Mouse (Mus musculus) limb, embryonic 11.5 days (tissue): ENCODE results near the gene Ltbp1. TPM values are rescaled to one million over a fixed set of nuclear protein-coding genes. Genes with fewer than 3 reads are reported as not detected.

ENCODE experiments used
- ATAC-seq: fragments of 200-750 bp; cut with Nextera tagmentation; 2 replicates; pipeline ENCODE4 v1.8.0; 2017; ENCODE audit warnings: low read depth; ENCODE audit not compliant: insufficient number of reproducible peaks, low FRiP score, low TSS enrichment
- DNase-seq: peaks from one replicate; pipeline ENCODE4 v3.0.0-alpha.2; 2015; ENCODE audit warnings: low spot score
- H3K27ac ChIP-seq: fragments of 300-500 bp; sonication (generic); replicated peaks from 2 replicates; pipeline ENCODE4 v1.5.1; 2014; ENCODE audit warnings: low read depth, mild to moderate bottlenecking, low read length
- H3K27me3 ChIP-seq: fragments of 300-500 bp; sonication (generic); 2 replicates; pipeline ENCODE4 v1.6.1; 2014; ENCODE audit warnings: mild to moderate bottlenecking, low read length, mixed read lengths; ENCODE audit not compliant: control insufficient read depth, insufficient read depth
- H3K36me3 ChIP-seq: fragments of 300-500 bp; sonication (generic); 2 replicates; pipeline ENCODE4 v1.6.1; 2014; ENCODE audit warnings: mild to moderate bottlenecking, low read length, moderate library complexity, mixed read lengths; ENCODE audit not compliant: control insufficient read depth, insufficient read depth
- H3K4me1 ChIP-seq: fragments of 300-500 bp; sonication (generic); 2 replicates; pipeline ENCODE4 v1.6.1; 2014; ENCODE audit warnings: low read length, mixed read lengths; ENCODE audit not compliant: control insufficient read depth, insufficient read depth
- H3K4me2 ChIP-seq: fragments of 300-500 bp; sonication (generic); 2 replicates; pipeline ENCODE4 v1.6.1; 2014; ENCODE audit warnings: low read depth, mild to moderate bottlenecking, moderate library complexity; ENCODE audit not compliant: severe bottlenecking
- H3K4me3 ChIP-seq: fragments of 300-500 bp; sonication (generic); 2 replicates; pipeline ENCODE4 v1.5.1; 2014; ENCODE audit warnings: low read depth, low read length
- H3K9ac ChIP-seq: fragments of 300-500 bp; sonication (generic); 2 replicates; pipeline ENCODE4 v1.6.1; 2014; ENCODE audit warnings: mild to moderate bottlenecking, low read length
- H3K9me3 ChIP-seq: fragments of 300-500 bp; sonication (generic); 2 replicates; pipeline ENCODE4 v1.6.1; 2016; ENCODE audit warnings: low read length; ENCODE audit not compliant: control insufficient read depth
- WGBS: fragments of 180-500 bp; shearing (Covaris S2); extraction: QIAGEN DNeasy Blood & Tissue Kit; methylation state at CpG from one replicate; pipeline ENCODE4 v1.1.7; 2014; 5-methylcytosine and 5-hydroxymethylcytosine counted together
- polyA plus RNA-seq: library from polyadenylated mRNA; unstranded; fragments of >200 nt; fragmentation: Nextera tagmentation; extraction: Ambion mirVana; gene quantifications from 2 replicates; pipeline ENCODE4 v1.2.1, GENCODE M21; 2014

Gene Ltbp1
- polyA plus RNA-seq, 1 experiment from 2014 or later: 29.8 TPM

DNA sequence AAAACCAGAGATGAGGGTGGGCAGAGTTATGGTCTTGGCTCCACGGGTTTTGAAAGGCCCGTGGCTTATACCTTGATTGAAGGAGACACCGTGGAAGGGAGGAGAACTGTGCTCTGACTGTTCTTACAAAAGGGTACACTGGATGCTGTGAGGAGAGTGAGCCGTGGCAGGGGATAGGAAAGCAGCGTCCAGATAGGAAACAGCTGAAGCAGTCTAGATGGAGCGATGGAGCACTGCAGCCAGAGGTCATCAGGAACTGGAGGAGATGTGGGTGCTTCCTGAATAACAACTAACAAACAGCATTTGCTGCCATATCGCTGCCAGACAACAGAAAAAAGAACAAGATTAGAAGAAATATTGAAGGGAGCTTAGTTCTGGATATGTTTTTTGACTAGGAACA lies 166.3 kb downstream of the Ltbp1 start:
- Histone ChIP-seq H3K4me1 (no peaks in the 10 kb centered on the region), H3K9ac (no peak overlapping the region), H3K36me3 (no peaks in the 10 kb centered on the region), H3K27me3 (no peaks in the 10 kb centered on the region), H3K4me3 (no peak overlapping the region), H3K9me3 (no peaks in the 10 kb centered on the region), H3K4me2 (no peak overlapping the region), H3K27ac (no peak overlapping the region)
- DNase-seq: no peak
- no peak for ATAC-seq
- 89% methylated on average over 7 of the region's 7 CpGs for WGBS

DNA sequence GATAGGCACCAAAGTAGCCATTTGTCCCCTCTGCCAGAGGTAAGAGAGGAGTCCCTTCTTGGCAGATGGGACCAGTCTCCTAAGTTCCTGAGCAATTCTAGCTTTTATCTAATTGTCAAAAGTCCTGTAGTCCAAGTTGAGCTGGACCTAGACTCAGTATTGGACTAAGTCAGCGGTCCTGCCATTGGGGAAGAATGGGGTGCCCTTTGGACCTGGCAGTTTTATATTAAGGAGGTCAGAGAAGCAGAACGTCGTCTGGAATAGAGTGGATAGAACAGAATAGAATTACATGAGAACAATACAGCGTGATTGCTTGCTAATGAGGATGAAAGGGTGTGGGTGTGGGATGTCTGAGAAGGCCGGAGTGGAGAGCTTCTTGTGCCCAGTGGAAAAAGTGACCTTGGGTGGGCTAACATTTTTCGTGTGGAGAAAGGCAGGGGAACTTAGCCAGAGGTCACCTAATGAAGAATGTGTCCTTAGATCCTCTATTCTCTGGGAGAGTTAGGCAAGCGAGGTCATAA lies 167.4 kb downstream of the Ltbp1 start:
- Histone ChIP-seq H3K9me3 (no peaks in the 10 kb centered on the region), H3K4me2 (no peak overlapping the region), H3K4me1 (peaks cover 1% of the 10 kb centered on the region; the same call in 1 of the 2 replicates), H3K4me3 (no peak overlapping the region), H3K27me3 (no peaks in the 10 kb centered on the region), H3K27ac (no peak overlapping the region), H3K36me3 (no peaks in the 10 kb centered on the region), H3K9ac (no peak overlapping the region)
- WGBS: 88% methylated on average over 7 of the region's 7 CpGs
- no peak for ATAC-seq
- no peak for DNase-seq

DNA sequence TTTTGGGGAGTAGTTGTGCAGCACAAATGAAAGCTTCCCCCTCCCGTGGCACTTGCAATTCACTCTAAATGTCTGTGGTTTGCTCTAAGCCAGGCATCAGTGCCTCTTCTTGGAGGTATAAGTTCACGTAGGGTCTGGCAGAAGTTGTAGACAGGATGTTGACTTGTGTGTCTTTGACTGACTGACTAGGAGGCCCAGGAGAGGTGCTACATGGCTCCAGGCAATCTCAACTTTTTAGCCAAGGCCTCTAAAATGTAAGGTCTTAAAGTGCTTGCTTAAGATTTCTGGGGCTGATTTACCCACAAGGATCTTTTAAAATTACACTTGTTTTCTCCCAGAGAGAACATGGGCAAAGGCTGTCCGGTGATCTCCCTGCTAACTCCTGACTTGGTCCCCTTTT lies 169.1 kb downstream of the Ltbp1 start:
- no peak overlapping the region for H3K9ac ChIP-seq
- no peak overlapping the region for H3K4me3 ChIP-seq
- peaks cover 9% of the 10 kb centered on the region; the same call in 1 of the 2 replicates for H3K4me1 ChIP-seq
- H3K4me2 ChIP-seq: no peak overlapping the region
- 83% methylated on average over 3 of the region's 3 CpGs for WGBS
- no peaks in the 10 kb centered on the region for H3K9me3 ChIP-seq
- H3K27ac ChIP-seq: no peak overlapping the region
- no peak for DNase-seq
- H3K27me3 ChIP-seq: no peaks in the 10 kb centered on the region
- no peaks in the 10 kb centered on the region for H3K36me3 ChIP-seq
- no peak for ATAC-seq

DNA sequence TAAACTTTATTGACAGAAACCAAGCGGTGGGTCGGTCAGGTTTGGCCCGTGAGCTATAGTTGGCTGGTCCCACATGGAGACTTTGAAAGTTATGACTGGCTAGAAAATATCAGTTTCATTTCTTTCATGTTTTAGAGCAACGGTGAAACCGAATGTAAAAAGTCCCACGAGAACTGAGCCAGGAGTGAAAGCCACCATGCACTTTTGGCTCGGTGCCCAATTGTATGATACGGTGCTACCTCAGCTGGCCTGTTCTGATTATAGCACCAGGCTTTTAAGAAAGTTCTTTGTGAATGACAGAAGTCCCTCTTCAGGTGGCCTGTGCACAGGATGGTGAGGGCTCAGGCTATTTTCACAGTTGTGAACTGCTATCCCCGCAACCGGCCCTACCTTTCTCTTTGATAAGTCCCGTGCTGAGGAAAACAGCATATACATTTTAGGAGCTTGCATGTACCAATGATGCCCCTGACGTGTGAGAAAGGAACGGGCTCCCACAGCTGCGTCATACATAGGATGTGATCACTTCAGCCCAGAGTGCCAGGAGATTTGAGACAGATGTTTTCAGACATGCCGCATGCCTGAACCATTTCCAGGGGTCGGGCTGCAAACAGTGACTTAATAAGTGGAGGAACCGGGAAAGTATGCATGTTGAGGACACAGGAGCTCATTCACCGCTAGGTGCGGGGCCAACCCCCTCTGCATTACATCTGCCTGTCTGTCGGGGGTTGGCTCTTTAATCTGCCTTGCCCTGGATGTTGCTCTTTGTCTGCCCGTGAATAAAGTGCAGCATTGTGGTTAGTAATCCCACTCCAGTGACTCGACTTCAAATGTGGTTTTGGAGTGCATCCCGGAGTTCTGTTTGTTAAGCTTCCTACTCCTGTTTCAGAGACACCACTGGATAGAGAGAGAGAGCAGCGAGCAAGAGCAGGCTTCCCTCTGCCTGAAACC lies 172.8 kb downstream of the Ltbp1 start:
- H3K27me3 ChIP-seq: no peaks in the 10 kb centered on the region
- 42% methylated on average over 24 of the region's 24 CpGs for WGBS
- no peak overlapping the region for H3K27ac ChIP-seq
- no peak overlapping the region for H3K9ac ChIP-seq
- H3K4me3 ChIP-seq: no peak overlapping the region
- H3K4me1 ChIP-seq: peaks cover 16% of the 10 kb centered on the region; the same call in 1 of the 2 replicates
- DNase-seq: peak; percentile 66
- H3K9me3 ChIP-seq: no peaks in the 10 kb centered on the region
- H3K36me3 ChIP-seq: no peaks in the 10 kb centered on the region
- H3K4me2 ChIP-seq: peak overlapping the region; percentile 36; the same call in 1 of the 2 replicates
- peak; percentile 67; the same call in 1 of the 2 replicates for ATAC-seq

DNA sequence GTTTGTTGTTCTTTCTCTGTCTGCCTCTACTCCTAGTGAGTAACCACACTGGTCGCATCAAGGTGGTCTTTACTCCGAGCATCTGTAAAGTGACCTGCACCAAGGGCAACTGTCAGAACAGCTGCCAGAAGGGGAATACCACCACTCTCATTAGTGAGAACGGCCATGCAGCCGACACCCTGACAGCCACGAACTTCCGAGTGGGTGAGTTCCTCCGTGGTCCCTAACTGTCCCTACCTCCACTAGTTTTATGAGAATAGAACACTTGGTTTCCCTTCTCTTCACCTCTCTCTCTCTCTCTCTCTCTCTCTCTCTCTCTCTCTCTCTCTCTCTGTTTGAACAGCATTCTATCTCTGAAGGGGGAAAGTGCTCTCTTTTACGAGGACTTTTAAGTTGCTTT lies 173.6 kb downstream of the Ltbp1 start:
- H3K27ac ChIP-seq: no peak overlapping the region
- no peak overlapping the region for H3K4me2 ChIP-seq

DNA sequence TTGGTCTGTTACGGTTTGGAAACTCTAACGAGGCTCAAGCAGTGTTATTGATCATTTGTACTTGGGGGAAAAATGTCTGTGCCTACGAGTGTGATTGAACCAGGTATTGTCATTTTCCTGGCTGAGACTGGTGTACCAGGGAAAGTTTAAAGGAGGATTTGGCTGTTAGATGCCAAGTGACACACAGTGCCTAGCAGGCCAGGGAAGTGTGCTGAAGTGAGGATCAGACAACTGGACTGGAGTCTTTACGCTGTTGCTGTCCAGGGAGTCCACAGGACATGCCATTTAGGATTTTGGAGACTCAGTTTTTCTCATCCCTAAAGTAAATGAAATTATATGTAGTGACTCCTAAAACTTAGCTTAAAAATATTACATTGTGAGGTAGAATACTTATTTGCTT lies 174.9 kb downstream of the Ltbp1 start:
- H3K9ac ChIP-seq: no peak overlapping the region
- no peak for ATAC-seq

More for the DNA sequence above, 173.6 kb downstream of the Ltbp1 start:
- Histone ChIP-seq H3K27me3 (no peaks in the 10 kb centered on the region), H3K9ac (no peak overlapping the region), H3K4me1 (peaks cover 16% of the 10 kb centered on the region; the same call in 1 of the 2 replicates), H3K36me3 (no peaks in the 10 kb centered on the region), H3K9me3 (no peaks in the 10 kb centered on the region), H3K4me3 (no peak overlapping the region)
- WGBS: 35% methylated on average over 8 of the region's 8 CpGs
- no peak for DNase-seq
- no peak for ATAC-seq

DNA sequence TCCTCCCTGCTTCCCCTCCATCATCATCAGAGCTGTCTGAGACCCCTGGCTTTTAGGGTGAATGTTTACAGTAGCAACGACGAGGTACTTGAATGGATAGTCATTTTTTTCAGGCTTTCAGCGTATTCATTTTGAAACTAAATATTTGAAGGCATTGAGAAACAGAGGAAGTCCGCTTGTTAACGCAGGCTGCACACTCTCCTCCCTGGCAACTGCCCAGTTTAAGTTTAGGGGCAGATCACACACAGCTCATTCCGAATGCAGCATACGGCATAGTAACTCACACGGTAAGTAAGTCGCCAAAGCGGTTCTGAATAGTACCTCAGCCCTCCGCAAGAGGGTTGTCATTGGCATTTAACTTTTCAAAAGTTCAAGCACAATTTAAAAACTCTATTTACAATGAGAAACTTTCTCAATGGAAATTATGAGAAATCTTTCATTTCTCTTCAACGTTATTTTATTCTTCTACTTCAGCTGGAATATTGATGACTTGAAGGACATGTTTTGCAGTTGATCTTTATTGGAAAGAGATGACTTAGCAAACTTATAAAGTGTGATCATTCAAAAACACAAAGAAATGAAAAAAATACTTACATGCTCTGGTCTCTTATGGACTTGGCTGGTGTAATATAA lies 175.7 kb downstream of the Ltbp1 start:
- 83% methylated on average over 12 of the region's 12 CpGs for WGBS
- Histone ChIP-seq H3K4me2 (no peak overlapping the region), H3K9ac (no peak overlapping the region), H3K9me3 (no peaks in the 10 kb centered on the region), H3K27ac (no peak overlapping the region), H3K36me3 (no peaks in the 10 kb centered on the region), H3K4me1 (peaks cover 16% of the 10 kb centered on the region; the same call in 1 of the 2 replicates), H3K27me3 (no peaks in the 10 kb centered on the region), H3K4me3 (no peak overlapping the region)
- ATAC-seq: no peak
- DNase-seq: no peak

More for the DNA sequence above, 174.9 kb downstream of the Ltbp1 start:
- Histone ChIP-seq H3K9me3 (no peaks in the 10 kb centered on the region), H3K36me3 (no peaks in the 10 kb centered on the region), H3K4me2 (no peak overlapping the region), H3K4me3 (no peak overlapping the region), H3K27me3 (no peaks in the 10 kb centered on the region), H3K4me1 (peaks cover 16% of the 10 kb centered on the region; the same call in 1 of the 2 replicates), H3K27ac (no peak overlapping the region)
- DNase-seq: no peak
- WGBS: 57% methylated on average over 4 of the region's 4 CpGs

DNA sequence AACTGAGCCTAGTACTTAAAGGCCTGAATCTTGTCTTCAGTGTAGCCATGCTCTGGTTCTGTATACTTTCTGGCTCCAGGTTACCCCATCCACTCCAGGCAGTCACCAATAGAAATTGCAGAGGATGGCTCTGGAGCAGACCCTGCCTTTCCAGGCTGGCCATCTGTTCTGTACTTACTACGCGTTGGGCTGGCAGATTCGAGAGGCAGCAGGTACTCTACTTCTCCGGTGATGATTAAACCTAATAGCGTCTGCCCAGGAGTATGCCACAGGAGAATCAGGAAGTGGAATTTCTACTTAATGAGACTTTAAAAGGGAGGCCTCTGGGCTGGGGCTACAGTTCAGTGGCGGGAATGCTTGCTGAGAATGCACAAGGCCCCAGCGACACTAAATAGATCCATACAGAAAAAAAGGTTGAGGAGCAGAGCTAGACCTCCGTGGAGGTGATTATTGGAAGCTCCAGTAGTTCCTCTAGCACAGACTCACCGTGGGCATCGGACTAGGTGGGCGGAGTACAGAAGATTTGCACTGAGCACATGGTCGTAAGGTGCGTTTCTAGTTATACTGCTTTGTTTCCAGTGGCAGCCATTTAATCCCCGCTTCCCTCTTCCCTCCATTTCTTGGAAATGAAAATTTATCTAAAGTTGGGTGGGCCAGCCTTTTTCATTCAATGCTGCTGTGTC lies 177.1 kb downstream of the Ltbp1 start:
- H3K27ac ChIP-seq: no peak overlapping the region
- peaks cover 16% of the 10 kb centered on the region; the same call in 1 of the 2 replicates for H3K4me1 ChIP-seq
- H3K9me3 ChIP-seq: no peaks in the 10 kb centered on the region
- DNase-seq (peak; percentile 34), ATAC-seq (no peak)
- no peak overlapping the region for H3K9ac ChIP-seq
- H3K4me2 ChIP-seq: no peak overlapping the region
- 53% methylated on average over 14 of the region's 14 CpGs for WGBS
- H3K4me3 ChIP-seq: no peak overlapping the region
- H3K36me3 ChIP-seq: no peaks in the 10 kb centered on the region
- H3K27me3 ChIP-seq: no peaks in the 10 kb centered on the region
